Mouse (Mus musculus) liver, embryonic 15.5 days (tissue): ENCODE results near the gene Ptpn7. TPM values are rescaled to one million over a fixed set of nuclear protein-coding genes. Genes with fewer than 3 reads are reported as not detected.

Experiments
- ATAC-seq: fragments of 200-750 bp; cut with Nextera tagmentation; 2 replicates; pipeline ENCODE4 v1.8.0; 2017; ENCODE audit warnings: moderate number of reproducible peaks, mild to moderate bottlenecking, moderate library complexity; ENCODE audit not compliant: insufficient read depth
- H3K27ac ChIP-seq: fragments of 300-500 bp; sonication (generic); replicated peaks from 2 replicates; pipeline ENCODE4 v1.5.1; 2015; ENCODE audit warnings: mild to moderate bottlenecking, inconsistent platforms
- H3K27me3 ChIP-seq: fragments of 300-500 bp; sonication (generic); 2 replicates; pipeline ENCODE4 v1.6.1; 2015; ENCODE audit warnings: mild to moderate bottlenecking, inconsistent platforms
- H3K36me3 ChIP-seq: fragments of 300-500 bp; sonication (generic); replicated peaks from 2 replicates; pipeline ENCODE4 v1.6.1; 2015; ENCODE audit warnings: moderate library complexity, mild to moderate bottlenecking, inconsistent platforms
- H3K4me1 ChIP-seq: fragments of 300-500 bp; sonication (generic); replicated peaks from 2 replicates; pipeline ENCODE4 v1.6.1; 2015; ENCODE audit warnings: inconsistent platforms
- H3K4me2 ChIP-seq: fragments of 300-500 bp; sonication (generic); 2 replicates; pipeline ENCODE4 v1.6.1; 2015; ENCODE audit warnings: moderate library complexity, mild to moderate bottlenecking, inconsistent platforms
- H3K4me3 ChIP-seq: fragments of 300-500 bp; sonication (generic); replicated peaks from 2 replicates; pipeline ENCODE4 v1.5.1; 2015; ENCODE audit warnings: mild to moderate bottlenecking, inconsistent platforms
- H3K9ac ChIP-seq: fragments of 300-500 bp; sonication (generic); 2 replicates; pipeline ENCODE4 v1.6.1; 2015; ENCODE audit warnings: moderate library complexity, mild to moderate bottlenecking, inconsistent platforms
- H3K9me3 ChIP-seq: fragments of 300-500 bp; sonication (generic); replicated peaks from 2 replicates; pipeline ENCODE4 v1.6.1; 2016; ENCODE audit warnings: inconsistent platforms
- WGBS: fragments of 180-500 bp; shearing (Covaris S2); methylation state at CpG from one replicate; pipeline ENCODE4 v1.1.7; 2015; ENCODE audit warnings: mixed read lengths; ENCODE audit not compliant: insufficient replicate concordance; 5-methylcytosine and 5-hydroxymethylcytosine counted together
- polyA plus RNA-seq: library from polyadenylated mRNA; unstranded; fragments of >200 nt; fragmentation: Nextera tagmentation; extraction: Ambion mirVana; gene quantifications from 2 replicates; pipeline ENCODE4 v1.2.1, GENCODE M21; 2015

Ptpn7 gene
- polyA plus RNA-seq: 10.7 and 10.9 TPM in 2 replicates

GRCm38 (mm10) chr1:135132473-135132872, at the start of gene Ptpn7:
Ptpn7 (plus strand) TSS chr1:135132700.
- H3K36me3 ChIP-seq: no peaks in the 10 kb centered on the region
- peak; percentile 68 for ATAC-seq
- H3K4me3 ChIP-seq: peak within 1 kb of the TSS; percentile 41
- H3K27me3 ChIP-seq: peaks cover 9% of the 10 kb centered on the region
- H3K4me2 ChIP-seq: peak within 1 kb of the TSS; percentile 61
- peak within 1 kb of the TSS; percentile 75 for H3K27ac ChIP-seq
- H3K4me1 ChIP-seq: peaks cover 50% of the 10 kb centered on the region
- H3K9me3 ChIP-seq: no peaks in the 10 kb centered on the region
- 4% methylated on average over 10 of the region's 10 CpGs for WGBS
- peak within 1 kb of the TSS; percentile 33 for H3K9ac ChIP-seq

- Histone ChIP-seq H3K4me1 (no peaks in the 10 kb centered on the region), H3K4me3 (no peak overlapping the region), H3K4me2 (no peak overlapping the region), H3K36me3 (no peaks in the 10 kb centered on the region), H3K9ac (no peak overlapping the region), H3K9me3 (no peaks in the 10 kb centered on the region), H3K27me3 (peaks cover 47% of the 10 kb centered on the region), H3K27ac (no peak overlapping the region)
- 51% methylated on average over 9 of the region's 9 CpGs for WGBS
- ATAC-seq: no peak
These were observed 49.0 kb upstream of the Ptpn7 start for GRCm38 (mm10) chr1:135083465-135083864.

- ATAC-seq: no peak
- WGBS: 12% methylated on average over 28 of the region's 28 CpGs
- Histone ChIP-seq H3K27ac (no peak overlapping the region), H3K4me3 (no peak overlapping the region), H3K4me1 (no peaks in the 10 kb centered on the region), H3K9me3 (no peaks in the 10 kb centered on the region), H3K36me3 (no peaks in the 10 kb centered on the region), H3K9ac (no peak overlapping the region), H3K4me2 (no peak overlapping the region), H3K27me3 (peaks cover 55% of the 10 kb centered on the region)
These were observed 47.1 kb upstream of the Ptpn7 start for GRCm38 (mm10) chr1:135085296-135085871.

- 25% methylated on average over 7 of the region's 7 CpGs for WGBS
- ATAC-seq: no peak
- H3K4me2 ChIP-seq: no peak overlapping the region
- no peak overlapping the region for H3K9ac ChIP-seq
- H3K27me3 ChIP-seq: peaks cover 55% of the 10 kb centered on the region
- no peaks in the 10 kb centered on the region for H3K36me3 ChIP-seq
- no peaks in the 10 kb centered on the region for H3K4me1 ChIP-seq
- H3K27ac ChIP-seq: no peak overlapping the region
- no peaks in the 10 kb centered on the region for H3K9me3 ChIP-seq
- H3K4me3 ChIP-seq: no peak overlapping the region
These were observed 46.5 kb upstream of the Ptpn7 start for GRCm38 (mm10) chr1:135086015-135086414.

GRCm38 (mm10) chr1:135087414-135087813, 45.1 kb upstream of the Ptpn7 start:
- peaks cover 55% of the 10 kb centered on the region for H3K27me3 ChIP-seq
- H3K27ac ChIP-seq: no peak overlapping the region
- no peak overlapping the region for H3K4me3 ChIP-seq
- no peak overlapping the region for H3K4me2 ChIP-seq
- no peaks in the 10 kb centered on the region for H3K9me3 ChIP-seq
- H3K4me1 ChIP-seq: no peaks in the 10 kb centered on the region
- H3K9ac ChIP-seq: no peak overlapping the region
- 40% methylated on average over 1 of the region's 1 CpGs for WGBS
- H3K36me3 ChIP-seq: no peaks in the 10 kb centered on the region
- ATAC-seq: no peak

- WGBS: 70% methylated on average over 10 of the region's 10 CpGs
- H3K4me2 ChIP-seq: no peak overlapping the region
- no peak overlapping the region for H3K9ac ChIP-seq
- H3K36me3 ChIP-seq: no peaks in the 10 kb centered on the region
- ATAC-seq: no peak
- no peaks in the 10 kb centered on the region for H3K4me1 ChIP-seq
- no peaks in the 10 kb centered on the region for H3K9me3 ChIP-seq
- H3K27me3 ChIP-seq: peaks cover 37% of the 10 kb centered on the region
- no peak overlapping the region for H3K4me3 ChIP-seq
- H3K27ac ChIP-seq: no peak overlapping the region
These were observed 42.9 kb upstream of the Ptpn7 start for GRCm38 (mm10) chr1:135089626-135090025.

- 23% methylated on average over 3 of the region's 3 CpGs for WGBS
- peaks cover 24% of the 10 kb centered on the region for H3K27me3 ChIP-seq
- H3K36me3 ChIP-seq: no peaks in the 10 kb centered on the region
- no peak overlapping the region for H3K27ac ChIP-seq
- peaks cover 10% of the 10 kb centered on the region; the same call in 1 of the 2 replicates for H3K4me1 ChIP-seq
- no peaks in the 10 kb centered on the region for H3K9me3 ChIP-seq
- H3K4me2 ChIP-seq: no peak overlapping the region
- ATAC-seq: no peak
- no peak overlapping the region for H3K9ac ChIP-seq
- H3K4me3 ChIP-seq: no peak overlapping the region
These were observed 41.6 kb upstream of the Ptpn7 start for GRCm38 (mm10) chr1:135090914-135091313.

- 31% methylated on average over 7 of the region's 7 CpGs for WGBS
These were observed 37.8 kb upstream of the Ptpn7 start for GRCm38 (mm10) chr1:135094723-135095122.

GRCm38 (mm10) chr1:135095189-135095588, 37.3 kb upstream of the Ptpn7 start:
- 3% methylated on average over 7 of the region's 7 CpGs for WGBS
- peaks cover 7% of the 10 kb centered on the region; the same call in 1 of the 2 replicates for H3K27me3 ChIP-seq
- no peak for ATAC-seq
- no peak overlapping the region for H3K4me2 ChIP-seq
- no peak overlapping the region for H3K27ac ChIP-seq
- peaks cover 10% of the 10 kb centered on the region; the same call in 1 of the 2 replicates for H3K4me1 ChIP-seq
- H3K4me3 ChIP-seq: no peak overlapping the region
- H3K36me3 ChIP-seq: no peaks in the 10 kb centered on the region
- H3K9ac ChIP-seq: no peak overlapping the region
- no peaks in the 10 kb centered on the region for H3K9me3 ChIP-seq

More at GRCm38 (mm10) chr1:135094723-135095122, 37.8 kb upstream of the Ptpn7 start:
- H3K9me3 ChIP-seq: no peaks in the 10 kb centered on the region
- H3K9ac ChIP-seq: no peak overlapping the region
- no peak overlapping the region for H3K27ac ChIP-seq
- peaks cover 10% of the 10 kb centered on the region; the same call in 1 of the 2 replicates for H3K4me1 ChIP-seq
- peaks cover 5% of the 10 kb centered on the region; the same call in 1 of the 2 replicates for H3K27me3 ChIP-seq
- no peak for ATAC-seq
- no peak overlapping the region for H3K4me2 ChIP-seq
- H3K4me3 ChIP-seq: no peak overlapping the region
- no peaks in the 10 kb centered on the region for H3K36me3 ChIP-seq

- H3K36me3 ChIP-seq: no peaks in the 10 kb centered on the region
- H3K4me3 ChIP-seq: no peak overlapping the region
- no peak overlapping the region for H3K9ac ChIP-seq
- no peak overlapping the region for H3K27ac ChIP-seq
- ATAC-seq: no peak
- 75% methylated on average over 11 of the region's 11 CpGs for WGBS
- H3K27me3 ChIP-seq: peaks cover 17% of the 10 kb centered on the region
- H3K9me3 ChIP-seq: no peaks in the 10 kb centered on the region
- no peak overlapping the region for H3K4me2 ChIP-seq
- H3K4me1 ChIP-seq: peaks cover 10% of the 10 kb centered on the region; the same call in 1 of the 2 replicates
These were observed 36.2 kb upstream of the Ptpn7 start for GRCm38 (mm10) chr1:135096312-135096711.

GRCm38 (mm10) chr1:135097441-135097840, 35.1 kb upstream of the Ptpn7 start:
- 58% methylated on average over 6 of the region's 6 CpGs for WGBS
- no peaks in the 10 kb centered on the region for H3K9me3 ChIP-seq
- no peak for ATAC-seq
- H3K36me3 ChIP-seq: no peaks in the 10 kb centered on the region
- H3K27ac ChIP-seq: no peak overlapping the region
- peaks cover 10% of the 10 kb centered on the region; the same call in 1 of the 2 replicates for H3K4me1 ChIP-seq
- H3K4me3 ChIP-seq: no peak overlapping the region
- H3K27me3 ChIP-seq: peaks cover 28% of the 10 kb centered on the region
- no peak overlapping the region for H3K9ac ChIP-seq
- H3K4me2 ChIP-seq: no peak overlapping the region

GRCm38 (mm10) chr1:135098441-135098840, 34.1 kb upstream of the Ptpn7 start:
- H3K27me3 ChIP-seq: peaks cover 38% of the 10 kb centered on the region
- no peak for ATAC-seq
- peaks cover 10% of the 10 kb centered on the region; the same call in 1 of the 2 replicates for H3K4me1 ChIP-seq
- no peaks in the 10 kb centered on the region for H3K36me3 ChIP-seq
- no peak overlapping the region for H3K4me2 ChIP-seq
- H3K27ac ChIP-seq: no peak overlapping the region
- no peaks in the 10 kb centered on the region for H3K9me3 ChIP-seq
- no peak overlapping the region for H3K9ac ChIP-seq
- no peak overlapping the region for H3K4me3 ChIP-seq
- 74% methylated on average over 7 of the region's 7 CpGs for WGBS
